Mouse (Mus musculus): ENCODE data around the gene Edc4.
A peak's percentile ranks its signal among the peaks of the same experiment; 100 is the strongest.

Edc4 gene

GRCm38 (mm10) chr8:105874301-105874700 lies 6.4 kb upstream of the Edc4 start:
- no peak for DNase-seq (ENCODE audit: low spot score)

GRCm38 (mm10) chr8:105889756-105890465 lies 9.2 kb downstream of the Edc4 start:
- DNase-seq (ENCODE audit: low spot score) = no peak

GRCm38 (mm10) chr8:105890870-105891269 lies 10.2 kb downstream of the Edc4 start:
- no peak for DNase-seq (ENCODE audit: low spot score)

- DNase-seq (ENCODE audit: low spot score) = no peak
Measured at GRCm38 (mm10) chr8:105892432-105892831, 11.8 kb downstream of the Edc4 start.

GRCm38 (mm10) chr8:105893339-105893738 lies 12.7 kb downstream of the Edc4 start, which contains the start of gene Nrn1l:
Nrn1l (plus strand) TSS chr8:105893567.
- peak; percentile 57 for DNase-seq (ENCODE audit: low spot score)

- no peak for DNase-seq (ENCODE audit: low spot score)
Measured at GRCm38 (mm10) chr8:105897801-105898480, 17.3 kb downstream of the Edc4 start.

- DNase-seq (ENCODE audit: low spot score) = peak; percentile 93
Measured at GRCm38 (mm10) chr8:105900180-105900940, 19.7 kb downstream of the Edc4 start, which contains the start of gene Pskh1. Pskh1 (plus strand) TSS chr8:105900441.

- DNase-seq (ENCODE audit: low spot score) = no peak
Measured at GRCm38 (mm10) chr8:105900941-105901616, 20.4 kb downstream of the Edc4 start.

- DNase-seq (ENCODE audit: low spot score) = no peak
Measured at GRCm38 (mm10) chr8:105919390-105919789, 38.7 kb downstream of the Edc4 start.

GRCm38 (mm10) chr8:105925123-105925522 lies 44.4 kb downstream of the Edc4 start:
- DNase-seq (ENCODE audit: low spot score) = no peak

- peak; percentile 84 for DNase-seq (ENCODE audit: low spot score)
Measured at GRCm38 (mm10) chr8:105930602-105931001, 49.9 kb downstream of the Edc4 start.

GRCm38 (mm10) chr8:105931271-105931670 lies 50.6 kb downstream of the Edc4 start:
- no peak for DNase-seq (ENCODE audit: low spot score)

- DNase-seq (ENCODE audit: low spot score) = no peak
Measured at GRCm38 (mm10) chr8:105932525-105932924, 51.8 kb downstream of the Edc4 start.

- DNase-seq (ENCODE audit: low spot score) = no peak
Measured at GRCm38 (mm10) chr8:105933762-105934161, 53.1 kb downstream of the Edc4 start, which contains the start of gene Ctrl. Ctrl (minus strand) TSS chr8:105933862.

GRCm38 (mm10) chr8:105935105-105935504 lies 54.4 kb downstream of the Edc4 start:
- no peak for DNase-seq (ENCODE audit: low spot score)

- no peak for DNase-seq (ENCODE audit: low spot score)
Measured at GRCm38 (mm10) chr8:105935863-105936603, 55.4 kb downstream of the Edc4 start.

GRCm38 (mm10) chr8:105936866-105937475 lies 56.3 kb downstream of the Edc4 start:
- DNase-seq (ENCODE audit: low spot score) = peak; percentile 87

GRCm38 (mm10) chr8:105937496-105938305 lies 57.0 kb downstream of the Edc4 start:
- DNase-seq (ENCODE audit: low spot score) = peak; percentile 56

GRCm38 (mm10) chr8:105938306-105938669 lies 57.6 kb downstream of the Edc4 start, which contains the start of gene Psmb10:
Psmb10 (minus strand) TSS chr8:105938444.
- DNase-seq (ENCODE audit: low spot score) = no peak

- no peak for DNase-seq (ENCODE audit: low spot score)
Measured at GRCm38 (mm10) chr8:105942026-105942425, 61.3 kb downstream of the Edc4 start.
